Mouse (Mus musculus) heart, postnatal 25 days (tissue): Measurements from ENCODE around the gene Hist1h4k. TPM values are rescaled to one million over a fixed set of nuclear protein-coding genes. Genes with fewer than 3 reads are reported as not detected.
A peak's percentile ranks its signal among the peaks of the same experiment; 100 is the strongest.
"Not testable (repeated sequence)": the region's sequence is repeated elsewhere in the genome, so short reads cannot be mapped to it uniquely, and the experiment has no call there.

ENCODE experiments used
- DNase-seq: peaks from one replicate; pipeline ENCODE4 v3.0.0; 2022; ENCODE audit warnings: low spot score
- intact Hi-C: fragments of 180-260 bp; cut with DNase I; formaldehyde crosslinking; loops from one replicate; pipeline ENCODE4 v1.15.1; 2025
- total RNA-seq, 2 experiments: library from RNA; stranded (reverse); gene quantifications; 2 replicates each; pipeline ENCODE4 v1.2.3; 2021

Hist1h4k gene
- 10 to 100 TPM; 46.4 to 87.7 TPM for total RNA-seq

- intact Hi-C loops: loop anchor here (2.0 to 10.0 kb wide), 3 partner anchors 16 to 2004 kb away; partner anchors contain the start of genes Hist1h2ab, Hist1h2ac, Hist1h2bc and Hist1h3b
- peak; percentile 72 for DNase-seq
Observed at GRCm38 (mm10) chr13:21750159-21751017, at the start of gene Hist1h4k. Gene Hist1h4k, minus strand, starts transcription at chr13:21750505.

- intact Hi-C loops, DNase-seq: not testable (repeated sequence)
Observed at GRCm38 (mm10) chr13:21797163-21797562, 46.9 kb upstream of the Hist1h4k start.

GRCm38 (mm10) chr13:21795584-21795983 is 45.3 kb upstream of the Hist1h4k start:
- DNase-seq: no peak
- intact Hi-C loops: no loop called here

- no peak for DNase-seq
- intact Hi-C loops: no loop called here
Observed at GRCm38 (mm10) chr13:21790601-21791283, 40.4 kb upstream of the Hist1h4k start.

- DNase-seq: no peak
- intact Hi-C loops: no loop called here
Observed at GRCm38 (mm10) chr13:21789925-21790324, 39.6 kb upstream of the Hist1h4k start.

- intact Hi-C loops: no loop called here
- DNase-seq: no peak
Observed at GRCm38 (mm10) chr13:21787760-21788593, 37.7 kb upstream of the Hist1h4k start.

GRCm38 (mm10) chr13:21786899-21787629 is 36.8 kb upstream of the Hist1h4k start, which contains the start of the genes Hist1h2an and Hist1h2bp:
Gene Hist1h2an, minus strand, starts transcription at chr13:21787218.
Gene Hist1h2bp, plus strand, starts transcription at chr13:21787461.
- intact Hi-C loops: not testable (repeated sequence)

GRCm38 (mm10) chr13:21786189-21786898 is 36.0 kb upstream of the Hist1h4k start:
- DNase-seq: no peak
- intact Hi-C loops: no loop called here

More at GRCm38 (mm10) chr13:21786899-21787629, 36.8 kb upstream of the Hist1h4k start, which contains the start of the genes Hist1h2an and Hist1h2bp:
- DNase-seq: peak; percentile 81

GRCm38 (mm10) chr13:21784311-21784710 is 34.0 kb upstream of the Hist1h4k start:
- no peak for DNase-seq
- intact Hi-C loops: no loop called here

GRCm38 (mm10) chr13:21783734-21784161 is 33.4 kb upstream of the Hist1h4k start:
- no peak for DNase-seq
- intact Hi-C loops: no loop called here

GRCm38 (mm10) chr13:21783255-21783617 is 32.9 kb upstream of the Hist1h4k start, which contains the start of gene Hist1h3i:
Gene Hist1h3i, minus strand, starts transcription at chr13:21783370.
- intact Hi-C loops: no loop called here

GRCm38 (mm10) chr13:21782361-21783254 is 32.3 kb upstream of the Hist1h4k start:
- DNase-seq, intact Hi-C loops: not testable (repeated sequence)

More at GRCm38 (mm10) chr13:21783255-21783617, 32.9 kb upstream of the Hist1h4k start, which contains the start of gene Hist1h3i:
- peak; percentile 45 for DNase-seq

GRCm38 (mm10) chr13:21781639-21782038 is 31.3 kb upstream of the Hist1h4k start:
- intact Hi-C loops: no loop called here
- DNase-seq: no peak

GRCm38 (mm10) chr13:21781021-21781555 is 30.8 kb upstream of the Hist1h4k start:
- no peak for DNase-seq
- intact Hi-C loops: no loop called here

GRCm38 (mm10) chr13:21779767-21780731 is 29.7 kb upstream of the Hist1h4k start, which contains the start of gene Hist1h1b:
Gene Hist1h1b, minus strand, starts transcription at chr13:21780625.
- intact Hi-C loops: no loop called here
- DNase-seq: peak; percentile 31
